Mouse (Mus musculus) retina, embryonic 14.5 days (tissue): ENCODE results near the gene Gnb2.
A peak's percentile ranks its signal among the peaks of the same experiment; 100 is the strongest.

Experiments used
- DNase-seq: peaks from one replicate; pipeline ENCODE4 v3.0.0-alpha.2; 2015; ENCODE audit warnings: low spot score

Gnb2 gene

DNA sequence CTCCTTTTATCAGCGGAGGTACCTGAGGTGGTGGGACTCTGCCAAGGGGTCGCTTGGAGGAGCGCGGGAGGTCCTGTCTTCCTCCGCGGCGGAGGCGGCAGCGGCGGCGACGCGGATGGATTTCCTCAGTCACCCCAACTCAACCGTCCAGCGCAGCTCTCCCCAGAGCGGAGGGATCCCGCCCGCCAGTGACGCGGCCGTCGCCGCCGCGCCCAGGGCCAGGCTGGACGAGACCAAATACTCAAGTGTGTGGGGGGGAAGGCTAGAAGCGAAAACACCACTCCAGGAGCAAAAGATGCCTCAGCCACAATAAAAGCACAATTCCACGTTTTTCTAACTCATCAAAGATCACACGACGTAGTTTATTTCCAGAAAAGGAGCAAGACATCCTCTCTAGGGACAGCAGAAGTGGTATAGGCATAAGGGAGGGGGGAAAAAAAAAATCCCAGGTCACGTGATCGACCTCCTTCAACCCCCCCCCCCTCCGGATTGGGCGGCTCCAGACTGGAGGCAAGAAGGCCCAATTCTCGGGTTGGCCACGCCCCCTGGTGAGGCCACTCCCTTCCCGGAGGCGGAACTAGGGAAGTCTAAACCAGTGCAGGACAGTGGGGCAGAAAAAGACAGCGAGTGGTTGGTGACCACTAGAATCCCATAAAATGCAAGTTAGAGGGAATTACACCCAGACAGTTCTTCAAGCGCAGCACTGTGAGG is at the start of gene Gnb2, which contains the start of gene Epo:
Gene Gnb2, minus strand, starts transcription at position 394 of the 711 bp plus-strand sequence.
Gene Epo, minus strand, starts transcription at position 126 of the 711 bp plus-strand sequence.
- peak; percentile 99 for DNase-seq

DNA sequence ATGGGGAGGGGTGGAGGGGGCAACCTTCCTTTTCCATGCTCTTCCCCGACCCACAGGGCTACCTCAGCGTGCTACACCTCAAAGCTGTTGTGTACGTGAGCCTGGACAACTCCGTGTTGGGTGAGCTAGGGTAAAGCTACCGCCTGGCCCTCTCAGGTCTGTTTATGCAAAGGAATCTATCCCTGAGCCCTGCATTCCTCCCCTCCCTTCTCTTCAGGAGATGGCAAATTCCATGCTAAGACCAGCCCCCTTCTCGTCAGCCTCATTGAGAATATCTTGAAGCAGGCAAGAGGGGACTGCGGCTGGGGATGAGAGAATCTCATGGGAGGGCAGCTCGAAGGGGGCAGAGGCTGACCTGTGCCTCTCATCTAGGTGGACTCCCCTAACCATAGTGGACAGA is 49.4 kb upstream of the Gnb2 start:
- DNase-seq = no peak

DNA sequence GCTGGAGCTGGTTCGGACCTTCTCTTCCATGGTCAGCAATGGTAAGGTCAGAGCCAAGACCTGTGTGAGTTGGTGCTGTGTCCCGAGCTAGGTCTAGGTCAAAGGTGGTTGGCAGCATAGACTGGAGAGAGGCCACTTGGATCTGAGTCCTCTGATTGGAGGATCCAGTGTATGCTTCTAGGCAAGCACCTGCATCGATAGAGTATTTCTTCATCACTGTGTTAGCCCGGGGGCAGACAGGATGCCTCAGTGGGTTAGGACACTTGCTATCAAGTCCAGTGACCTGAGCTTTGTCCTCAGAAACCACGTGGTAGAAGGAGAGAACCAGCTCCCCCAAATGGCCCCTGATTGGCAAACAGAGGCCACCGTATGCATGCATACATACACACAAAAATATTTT is 46.9 kb upstream of the Gnb2 start:
- no peak for DNase-seq

DNA sequence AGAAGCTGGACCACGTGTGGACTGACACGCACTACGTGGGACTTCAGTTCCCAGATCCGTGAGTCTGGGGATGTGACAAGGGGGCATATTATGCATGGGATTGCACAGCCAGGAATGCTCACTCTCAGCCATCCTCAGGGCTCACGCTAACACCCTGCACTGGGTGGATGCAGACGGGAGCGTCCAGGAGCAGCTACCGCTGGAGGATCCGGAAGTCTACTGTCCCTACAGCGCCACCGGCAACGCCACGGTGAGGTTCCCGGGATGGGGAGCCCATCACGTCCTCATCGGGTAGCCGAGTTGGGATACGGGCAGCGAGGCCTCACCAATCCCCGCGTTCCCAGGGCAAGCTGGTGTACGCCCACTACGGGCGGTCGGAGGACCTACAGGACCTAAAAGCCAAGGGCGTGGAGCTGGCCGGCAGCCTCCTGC is 41.2 kb upstream of the Gnb2 start:
- peak; percentile 66 for DNase-seq

DNA sequence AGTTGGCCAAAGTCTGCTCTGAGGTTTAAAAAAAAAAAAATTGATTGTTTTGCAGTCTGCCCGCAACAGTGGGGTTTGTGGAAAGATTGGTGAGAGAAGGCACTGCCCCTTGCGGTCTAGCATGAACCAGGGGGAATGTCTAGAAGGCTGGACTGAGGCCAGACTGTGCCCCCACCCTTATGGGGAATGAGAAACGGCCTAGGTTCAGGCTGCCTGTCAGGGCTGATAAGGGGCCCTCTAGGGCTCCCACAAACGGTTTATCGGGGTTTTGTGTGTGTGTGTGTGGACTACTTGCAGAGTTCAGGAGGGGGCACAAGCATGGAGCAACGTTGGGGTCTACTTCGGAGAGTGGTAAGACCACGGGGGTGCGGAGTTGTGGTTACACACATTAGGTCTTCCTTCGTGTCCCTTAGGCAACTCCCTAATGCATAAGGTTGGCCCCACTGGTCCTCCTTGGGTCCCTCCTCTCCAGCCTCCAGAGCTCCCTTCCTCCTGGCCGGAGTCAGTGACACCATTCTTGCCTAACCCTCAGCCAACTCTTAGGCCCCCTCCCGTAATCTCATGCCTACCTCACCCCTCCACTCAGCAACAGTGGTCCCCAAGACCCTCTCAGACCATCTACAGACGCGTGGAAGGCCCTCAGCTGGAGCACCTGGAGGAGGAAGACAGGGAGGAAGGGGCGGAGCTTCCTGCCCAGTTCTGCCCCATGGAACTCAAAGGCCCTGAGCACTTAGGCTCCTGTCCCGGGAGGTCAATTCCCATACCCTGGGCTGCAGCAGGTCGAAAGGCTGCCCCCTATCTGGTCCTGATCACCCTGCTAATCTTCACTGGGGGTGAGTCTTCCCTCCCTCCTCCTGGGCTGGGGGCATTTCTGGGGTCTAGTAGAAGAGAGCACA is 37.6 kb upstream of the Gnb2 start:
- DNase-seq = no peak

DNA sequence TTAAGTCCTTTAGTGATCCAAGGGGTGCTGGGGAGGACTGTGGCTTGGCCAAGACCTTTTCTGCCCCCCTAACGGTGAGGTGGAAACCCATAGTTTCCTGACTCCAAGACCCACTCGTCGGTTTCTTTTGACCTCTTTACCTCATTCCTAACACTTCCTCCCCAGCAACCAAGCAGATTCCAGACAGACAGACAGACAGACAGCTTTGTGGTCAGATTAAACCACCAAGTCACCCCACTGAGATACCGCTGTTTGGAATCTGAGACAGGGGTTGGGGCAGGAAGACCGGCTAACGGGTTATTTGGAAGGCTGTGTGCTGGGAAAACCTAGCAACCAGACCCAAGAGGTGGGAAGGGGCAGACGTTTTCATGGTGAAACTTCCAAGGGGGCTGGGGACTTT is 36.9 kb upstream of the Gnb2 start:
- no peak for DNase-seq

DNA sequence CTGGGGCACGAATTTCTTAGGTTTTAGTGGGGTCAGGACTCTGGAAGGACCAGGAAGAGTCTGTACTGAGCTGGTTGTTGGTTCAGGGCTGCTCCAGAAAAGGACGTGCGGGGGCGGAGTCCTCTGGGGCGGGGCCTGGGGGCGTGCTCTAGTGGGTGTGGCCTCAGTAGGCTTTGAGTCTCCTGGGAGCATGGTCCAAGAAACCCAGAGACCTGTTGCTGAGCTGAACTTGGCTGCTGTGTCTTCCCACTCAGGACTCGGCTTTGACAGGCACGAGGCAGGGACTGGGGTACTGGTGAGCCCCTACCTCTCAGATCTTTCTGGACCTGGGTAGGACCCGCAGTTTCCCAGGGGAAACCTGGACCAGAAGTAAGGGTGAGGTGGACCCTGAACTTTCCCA is 36.4 kb upstream of the Gnb2 start, which contains the start of gene Tfr2:
Gene Tfr2, plus strand, starts transcription at position 176 of the 400 bp plus-strand sequence.
- DNase-seq = peak; percentile 12

DNA sequence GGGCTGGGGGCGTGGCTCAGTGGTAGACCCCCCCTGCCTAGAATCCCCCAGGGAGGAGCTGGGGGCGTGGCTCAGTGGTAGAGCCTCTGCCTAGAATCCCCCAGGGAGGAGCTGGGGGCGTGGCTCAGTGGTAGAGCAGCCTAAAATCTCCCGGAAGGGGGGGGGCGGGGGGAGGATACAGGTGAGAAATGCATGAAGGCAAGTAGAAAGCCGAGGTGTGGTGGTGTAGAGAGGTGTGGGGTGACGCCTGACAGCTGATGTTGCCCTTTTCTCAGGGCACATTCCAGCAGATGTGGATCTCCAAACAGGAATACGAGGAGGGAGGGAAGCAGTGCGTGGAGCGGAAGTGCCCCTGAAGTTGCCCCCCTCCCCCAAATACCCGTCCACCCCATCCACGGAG is 35.7 kb upstream of the Gnb2 start:
- DNase-seq = no peak

DNA sequence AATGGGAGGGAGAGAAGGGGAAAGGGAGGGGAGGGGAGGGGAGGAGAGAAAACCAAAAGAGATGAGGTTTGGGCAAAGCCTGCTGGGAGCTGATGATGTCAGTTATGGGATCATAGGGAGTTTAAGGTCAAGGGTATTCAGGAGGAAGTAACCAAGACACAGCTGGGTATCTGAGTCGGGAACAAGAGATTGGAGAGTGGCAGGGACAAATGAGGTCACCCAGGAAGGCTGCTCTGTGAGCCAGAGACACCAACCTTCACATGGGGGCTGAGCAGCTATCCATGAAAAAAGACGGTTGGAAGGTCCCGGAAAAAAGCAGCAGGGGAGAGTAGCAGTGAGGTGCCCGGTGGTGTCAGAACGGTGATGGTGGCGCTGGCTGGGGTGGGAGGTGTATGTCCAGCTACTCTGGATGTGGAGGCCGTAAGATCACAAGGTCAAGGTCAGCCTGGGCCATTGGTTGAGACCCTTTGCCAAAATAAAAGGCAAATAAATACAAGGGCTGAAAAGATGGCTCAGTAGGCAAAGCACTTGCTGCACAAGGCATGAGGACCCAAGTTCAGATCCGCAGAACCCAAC is 35.0 kb upstream of the Gnb2 start:
- DNase-seq = peak; percentile 38

DNA sequence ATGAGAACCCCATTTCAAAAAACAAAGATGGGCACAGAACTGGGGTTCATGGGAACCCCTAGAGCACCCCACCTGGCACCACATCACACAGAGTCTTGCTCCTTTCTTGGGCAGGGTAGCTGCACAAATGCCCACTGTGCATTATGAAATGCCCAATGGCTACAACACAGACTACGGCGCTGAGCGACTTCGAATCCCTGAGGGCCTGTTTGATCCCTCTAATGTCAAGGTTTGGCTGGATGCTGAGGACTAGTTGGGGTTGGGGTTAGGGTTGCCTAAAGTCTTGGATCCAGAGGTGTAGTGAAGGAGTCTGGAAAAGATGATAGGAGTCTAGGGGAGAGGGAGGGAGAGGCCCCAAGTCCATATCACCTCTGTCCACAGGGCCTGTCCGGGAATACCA is 33.1 kb upstream of the Gnb2 start:
- DNase-seq = no peak

DNA sequence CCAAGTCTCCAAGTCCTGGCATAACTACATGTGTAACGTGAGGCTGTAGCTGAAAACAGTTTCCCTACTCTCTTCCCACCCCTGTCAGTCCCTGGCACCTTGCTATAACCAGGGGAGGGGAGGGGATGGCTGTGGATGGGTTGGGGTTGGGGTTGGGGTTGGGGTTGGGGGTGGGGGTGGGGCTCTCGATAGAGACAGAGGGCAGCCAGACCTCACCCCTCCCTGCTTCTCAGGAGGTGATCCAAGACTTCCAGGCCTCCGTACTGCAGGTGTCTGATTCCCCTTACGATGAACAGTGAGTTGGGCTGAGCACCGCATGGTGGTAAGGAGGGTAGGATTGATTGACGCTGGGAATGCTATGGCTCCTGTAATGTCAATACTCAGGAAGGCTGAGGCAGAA is 32.4 kb upstream of the Gnb2 start:
- no peak for DNase-seq

DNA sequence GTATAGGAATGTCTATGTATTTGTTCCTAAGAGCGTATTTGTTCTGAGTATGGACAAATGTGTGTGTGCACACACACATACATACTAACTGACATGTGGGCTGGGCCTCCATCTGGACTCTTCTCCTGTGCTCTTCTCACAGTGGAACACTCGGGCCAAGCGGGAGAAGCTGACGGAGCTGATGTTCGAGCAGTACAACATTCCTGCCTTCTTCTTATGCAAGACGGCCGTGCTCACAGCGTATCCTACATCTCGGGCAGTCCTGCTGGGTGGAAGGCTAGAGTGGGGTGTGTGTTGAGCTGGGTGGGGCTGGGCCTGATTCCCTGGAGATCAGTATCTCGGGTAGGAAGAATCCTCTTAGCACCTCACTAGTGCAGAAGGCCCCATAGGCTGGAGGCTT is 29.7 kb upstream of the Gnb2 start:
- no peak for DNase-seq

DNA sequence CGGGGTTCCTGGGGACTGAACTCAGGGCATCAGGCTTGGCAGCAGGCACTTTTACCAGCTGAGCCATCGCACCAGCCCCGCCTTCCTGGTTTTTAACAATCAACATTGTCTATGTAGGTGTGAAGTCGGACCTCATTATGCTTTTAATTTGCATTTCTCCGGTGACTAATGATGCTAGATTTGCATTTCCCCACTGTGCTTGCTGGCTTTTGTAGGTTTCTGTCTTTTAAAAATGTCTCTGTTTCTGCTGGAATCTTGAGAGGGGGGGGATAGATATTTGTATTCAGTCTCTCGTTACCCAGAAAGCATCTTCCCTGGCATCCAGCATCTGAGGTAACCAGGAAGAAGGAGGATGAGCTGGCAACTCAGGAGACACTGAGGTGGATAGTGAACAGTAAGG is 28.2 kb upstream of the Gnb2 start:
- DNase-seq = no peak

DNA sequence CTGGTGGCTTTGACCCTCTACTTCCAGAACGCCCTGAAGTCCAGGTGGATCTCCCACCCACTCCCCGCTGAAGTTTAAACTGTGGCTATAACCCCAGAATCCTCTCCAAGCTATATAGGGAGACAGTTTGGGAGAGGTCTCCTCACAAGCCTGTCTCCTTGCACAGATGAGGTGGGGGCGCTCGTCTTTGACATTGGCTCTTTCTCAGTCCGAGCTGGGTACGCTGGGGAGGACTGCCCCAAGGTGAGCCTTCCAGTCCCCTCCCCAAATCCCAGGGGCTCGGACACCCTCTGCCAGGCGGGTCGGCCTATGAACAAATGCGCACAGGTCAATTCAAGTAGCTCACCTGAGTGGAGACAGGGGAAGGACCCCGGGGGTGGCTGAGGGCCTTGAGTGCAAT is 20.6 kb upstream of the Gnb2 start:
- no peak for DNase-seq

DNA sequence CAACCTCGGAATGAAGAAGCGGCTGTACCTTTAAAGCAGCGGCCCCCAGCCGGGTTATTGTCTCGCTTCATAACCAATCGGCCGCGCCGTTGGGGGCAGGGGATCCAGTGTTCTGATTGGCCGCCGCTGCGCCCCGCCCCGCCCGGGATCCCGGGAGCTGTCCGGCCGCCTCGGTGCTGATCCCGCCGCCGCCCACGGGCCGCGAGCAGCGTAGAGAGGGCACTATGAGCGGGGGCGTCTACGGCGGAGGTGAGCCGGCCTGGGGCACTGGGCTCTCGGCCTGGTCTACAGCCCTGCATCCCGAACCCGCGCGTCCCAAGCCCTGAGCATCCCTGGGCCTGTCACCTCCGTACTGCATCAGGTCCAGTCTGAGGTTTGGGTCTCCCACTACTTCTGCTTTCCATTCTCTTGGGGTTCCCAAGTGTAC is 20.1 kb upstream of the Gnb2 start, which contains the start of gene Actl6b:
Gene Actl6b, plus strand, starts transcription at position 107 of the 427 bp plus-strand sequence.
- peak; percentile 86 for DNase-seq

DNA sequence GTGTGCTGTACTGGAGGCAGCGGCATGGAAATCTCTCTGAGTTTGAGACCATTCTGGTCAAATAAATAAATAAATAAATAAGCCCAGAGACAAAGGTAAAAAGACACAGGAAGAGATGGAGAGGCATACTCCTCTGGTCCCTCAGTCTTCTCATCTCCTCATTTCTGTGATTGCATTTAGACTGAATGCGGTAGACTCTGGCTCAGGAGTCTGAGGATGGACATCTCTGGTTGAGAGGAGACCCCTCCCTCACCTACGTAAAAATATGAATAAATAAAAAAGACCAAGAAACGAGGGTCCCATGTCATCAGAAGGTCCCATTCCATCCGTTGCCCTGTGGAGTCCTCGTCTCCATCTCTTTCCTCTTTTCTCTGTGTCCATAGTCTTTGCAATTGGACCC is 19.7 kb upstream of the Gnb2 start:
- DNase-seq = no peak

DNA sequence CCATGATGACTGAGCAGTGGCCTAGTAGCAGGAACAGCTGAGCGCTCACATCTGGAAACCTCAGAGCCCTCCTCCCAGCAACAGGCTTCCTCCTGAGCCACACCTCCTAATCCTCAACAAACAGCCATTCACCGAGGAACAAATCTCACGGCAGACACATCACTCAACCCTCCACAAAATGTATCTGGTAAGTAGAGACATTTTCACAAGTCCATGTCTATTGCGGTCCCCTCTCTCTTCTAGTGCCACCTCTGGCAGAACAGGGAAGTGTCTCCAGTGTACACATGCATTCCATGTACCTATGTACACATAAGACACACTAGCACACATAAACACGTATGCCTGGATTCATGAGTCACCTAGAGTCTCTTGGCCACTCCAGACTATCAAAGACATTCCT is 17.8 kb upstream of the Gnb2 start:
- peak; percentile 26 for DNase-seq

DNA sequence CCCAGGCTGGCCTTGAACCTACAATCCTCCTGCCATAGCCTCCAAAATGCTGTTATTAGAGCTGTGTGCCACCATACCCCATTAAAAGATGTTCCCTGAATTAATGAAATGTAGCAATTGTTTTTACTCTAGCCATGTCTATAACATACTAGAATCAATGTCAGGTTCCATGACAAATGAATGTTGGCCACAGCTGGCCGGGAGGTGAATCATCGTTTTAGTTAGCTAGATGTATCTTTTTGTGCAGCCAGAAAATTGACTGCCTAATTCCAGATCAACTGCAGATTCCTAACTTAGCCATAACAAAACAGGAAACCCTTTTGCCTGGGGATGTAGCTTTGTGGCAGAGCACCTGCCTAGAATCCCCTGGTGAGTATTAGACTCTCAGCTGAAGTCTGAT is 16.5 kb upstream of the Gnb2 start:
- no peak for DNase-seq

DNA sequence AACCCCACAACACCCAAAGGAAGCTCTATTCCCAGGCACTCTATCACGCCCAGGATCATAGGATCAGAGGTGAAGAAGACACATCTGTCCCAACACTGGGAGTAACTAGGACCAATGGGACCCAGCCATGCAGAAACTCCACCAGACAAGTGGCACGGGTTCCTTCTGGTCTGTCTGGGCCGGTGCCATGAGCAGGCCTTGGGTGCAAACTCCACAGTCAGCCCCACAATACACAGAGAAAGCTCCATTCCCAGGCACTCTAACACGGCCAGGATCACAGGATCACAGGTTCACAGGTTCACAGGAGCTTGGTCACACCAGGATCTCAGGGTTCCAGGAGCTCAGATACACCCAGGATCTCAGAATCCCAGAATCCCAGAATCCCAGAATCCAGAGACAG is 12.3 kb upstream of the Gnb2 start:
- DNase-seq = no peak

DNA sequence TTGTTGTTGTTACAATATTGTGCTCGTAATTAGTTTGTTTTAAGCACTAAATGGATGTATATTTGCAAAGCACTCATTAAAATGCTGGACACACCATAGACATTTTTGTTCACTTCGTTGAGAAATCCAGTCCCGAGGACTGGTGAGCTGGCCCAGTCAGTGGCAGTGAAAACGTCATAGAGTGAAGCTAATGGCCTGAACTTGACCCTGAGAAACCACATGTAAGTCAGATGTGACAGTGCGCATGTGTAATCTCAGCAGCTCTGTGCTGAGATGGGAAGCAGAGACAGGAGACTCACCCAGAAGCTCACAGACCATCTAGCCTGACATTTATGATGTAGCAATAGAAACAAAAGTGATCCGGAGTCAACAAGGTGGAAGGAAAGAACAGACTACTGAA is 11.6 kb upstream of the Gnb2 start:
- no peak for DNase-seq

DNA sequence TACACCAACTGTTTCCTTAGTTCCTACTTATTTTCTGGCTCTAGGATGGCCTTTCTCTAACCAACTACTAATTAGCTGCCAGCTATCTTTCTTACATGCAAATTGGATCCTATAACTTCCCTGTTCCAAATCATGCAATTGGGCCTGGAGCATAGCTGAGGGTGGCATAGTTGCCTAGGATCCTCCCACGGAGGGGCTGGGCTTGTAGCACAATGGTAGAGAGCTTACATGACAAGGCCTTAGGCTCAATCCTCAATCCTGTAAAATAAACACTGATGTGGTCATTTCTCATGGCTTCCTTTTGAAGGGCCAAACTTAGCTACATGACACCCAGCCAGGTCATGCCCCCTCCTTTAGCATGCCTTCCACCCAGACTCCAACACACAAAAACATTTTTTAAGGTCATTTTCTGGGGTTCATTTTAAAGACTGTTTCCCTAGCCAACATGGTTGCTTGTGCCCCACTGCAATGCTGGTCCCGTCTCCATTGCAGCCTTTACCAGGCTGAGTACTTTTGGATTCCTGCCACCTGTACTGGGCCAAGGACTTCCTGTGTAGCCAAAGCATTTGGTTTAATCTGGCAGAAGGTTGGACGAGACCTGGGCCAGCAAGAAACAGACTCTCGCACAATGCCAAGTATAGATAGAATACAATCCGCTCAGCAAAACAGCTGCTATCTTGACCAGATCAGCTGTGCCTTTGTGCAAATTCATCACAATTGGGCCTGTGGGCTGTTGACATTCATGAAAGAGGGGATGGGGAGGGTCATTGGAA is 8.6 kb upstream of the Gnb2 start:
- no peak for DNase-seq

DNA sequence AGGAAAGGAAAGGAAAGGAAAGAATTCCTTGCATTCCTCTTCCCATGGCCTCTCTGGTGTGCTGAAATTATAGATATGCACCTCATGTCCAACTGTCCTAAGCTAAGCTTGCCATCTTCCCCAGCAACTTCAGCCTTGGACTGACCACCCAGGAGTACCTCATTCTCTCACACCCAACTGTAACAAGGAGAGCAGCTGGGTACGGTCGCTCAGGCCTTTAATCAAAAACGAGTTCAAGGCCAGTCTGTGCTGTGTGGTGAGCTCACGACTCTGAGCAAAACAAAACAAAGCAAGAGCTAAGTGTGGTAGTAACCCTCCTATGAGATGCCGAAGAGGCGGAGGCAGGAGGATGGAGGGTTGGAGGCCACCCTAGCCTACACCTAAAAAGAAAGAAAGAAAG is 7.7 kb upstream of the Gnb2 start:
- no peak for DNase-seq
